Mouse (Mus musculus) kidney, adult 2 months (tissue): ENCODE results near the gene Slc52a3. TPM values are rescaled to one million over a fixed set of nuclear protein-coding genes. Genes with fewer than 3 reads are reported as not detected.

Experiments used
- DNase-seq: peaks from one replicate; pipeline ENCODE4 v3.0.0; 2021
- H3K27ac ChIP-seq: fragments of 200-500 bp; 2 replicates; pipeline ENCODE4 v1.5.1; 2012; ENCODE audit warnings: low read depth, low read length, control low read depth, inconsistent platforms; ENCODE audit not compliant: insufficient read depth
- H3K27me3 ChIP-seq: fragments of 200-500 bp; replicated peaks from 2 replicates; pipeline ENCODE4 v1.6.1; 2012; ENCODE audit warnings: mild to moderate bottlenecking, moderate library complexity, low read length, inconsistent platforms; ENCODE audit not compliant: control insufficient read depth, insufficient read depth
- H3K36me3 ChIP-seq: fragments of 200-500 bp; 2 replicates; pipeline ENCODE4 v1.6.1; 2012; ENCODE audit warnings: mild to moderate bottlenecking, moderate library complexity, low read length, inconsistent platforms; ENCODE audit not compliant: control insufficient read depth, insufficient read depth
- H3K4me1 ChIP-seq: fragments of 200-500 bp; 2 replicates; pipeline ENCODE4 v1.6.1; 2011; ENCODE audit warnings: low read length; ENCODE audit not compliant: control insufficient read depth, insufficient read depth
- H3K4me3 ChIP-seq: fragments of 200-500 bp; 2 replicates; pipeline ENCODE4 v1.5.1; 2011; ENCODE audit warnings: mild to moderate bottlenecking, low read depth, low read length, control low read depth; ENCODE audit not compliant: insufficient read depth
- CTCF ChIP-seq: fragments of 200-500 bp; conservative IDR thresholded peaks from 2 replicates; pipeline ENCODE4 v1.5.1; 2011; ENCODE audit warnings: low read depth, mild to moderate bottlenecking, control low read depth, low read length, moderate library complexity, mixed read lengths; ENCODE audit not compliant: insufficient read depth, insufficient read length
- POLR2A ChIP-seq: fragments of 200-500 bp; IDR thresholded peaks from one replicate; pipeline ENCODE4 v1.6.1; 2011; ENCODE audit warnings: low read depth, low read length, control low read depth
- WGBS: fragments of 180-500 bp; shearing (Covaris S2); methylation state at CpG from one replicate; pipeline ENCODE4 v1.1.7; 2018; 5-methylcytosine and 5-hydroxymethylcytosine counted together
- polyA plus RNA-seq: library from polyadenylated mRNA; depleted of rRNA; stranded (reverse); fragments of >200 nt; gene quantifications from 2 replicates; pipeline ENCODE4 v1.2.3, GENCODE M21; 2012

Slc52a3 gene
- polyA plus RNA-seq, 1 experiment: 17.4 TPM

DNA sequence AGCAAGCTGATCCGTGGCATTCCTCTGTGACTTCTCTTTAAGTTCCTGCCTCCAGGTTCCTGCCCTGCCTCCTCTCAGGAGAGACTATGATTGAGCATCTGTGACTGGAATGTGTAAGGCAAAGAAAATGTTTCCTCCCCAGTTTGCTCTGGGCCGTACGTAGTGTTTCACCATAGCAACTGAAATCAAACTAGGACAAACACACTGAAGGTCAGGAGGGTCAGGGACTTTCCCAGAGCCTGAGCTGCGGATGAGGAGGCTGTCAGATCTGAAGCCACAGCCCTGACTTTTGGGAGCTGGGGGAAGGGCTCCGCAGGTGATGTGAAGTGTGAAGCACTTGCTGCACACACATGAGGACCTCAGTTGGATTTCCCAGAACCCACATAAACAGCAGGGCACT lies 37.0 kb upstream of the Slc52a3 start:
- TF ChIP-seq CTCF: no peak
- no peak for TF ChIP-seq POLR2A
- Histone ChIP-seq H3K27me3 (no peaks in the 10 kb centered on the region), H3K36me3 (no peaks in the 10 kb centered on the region), H3K4me1 (0 out of 2 replicates have a peak, but pooled peaks cover 2% of the 10 kb centered on the region), H3K4me3 (no peak overlapping the region), H3K27ac (no peak overlapping the region)
- WGBS: 39% methylated on average over 5 of the region's 5 CpGs
- no peak for DNase-seq

DNA sequence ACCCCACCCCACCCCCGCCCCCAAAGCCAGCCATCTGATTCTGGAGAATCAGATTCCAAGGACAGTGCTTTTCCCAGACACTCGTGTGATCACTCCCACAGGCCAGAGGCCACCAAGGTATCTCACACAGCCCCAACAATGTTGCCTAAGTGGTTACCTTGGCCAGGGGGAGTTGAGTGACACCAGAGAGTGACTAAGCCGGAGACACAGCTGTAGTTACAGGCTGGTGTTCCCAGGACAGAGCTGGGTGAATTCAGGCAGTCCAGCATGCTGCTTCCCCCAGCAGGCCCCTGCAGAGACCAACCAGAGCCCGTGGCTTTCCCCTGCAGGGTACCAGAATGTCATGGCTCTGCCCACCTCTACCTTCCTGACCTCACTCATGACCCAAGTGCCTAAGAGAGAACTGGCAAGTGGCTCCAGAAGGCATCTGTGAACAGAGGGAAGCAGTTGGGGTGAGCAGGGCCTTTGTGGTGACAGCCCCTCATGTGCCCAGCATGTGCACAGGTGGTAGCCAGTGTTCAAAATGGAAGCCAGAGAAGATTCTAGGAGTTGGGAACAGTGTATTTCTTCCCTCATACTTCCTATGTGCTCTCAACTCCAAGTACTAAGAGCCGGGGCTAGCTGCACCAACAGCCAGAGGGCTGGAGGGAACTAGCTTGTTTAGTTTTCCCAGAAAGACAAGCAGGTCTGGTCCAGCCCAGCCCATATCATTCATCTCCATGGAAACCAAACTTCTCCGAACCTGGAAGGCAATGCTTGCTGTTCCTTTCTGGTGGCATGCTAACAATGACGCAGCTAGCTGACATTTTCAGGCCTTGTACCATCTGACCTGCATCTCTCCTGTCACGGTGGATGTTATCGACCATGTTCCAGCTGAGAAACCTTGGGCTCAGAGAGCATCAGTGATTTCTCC lies 34.8 kb upstream of the Slc52a3 start:
- Histone ChIP-seq H3K4me3 (no peak overlapping the region), H3K4me1 (0 out of 2 replicates have a peak, but pooled peaks cover 2% of the 10 kb centered on the region), H3K27ac (no peak overlapping the region), H3K36me3 (no peaks in the 10 kb centered on the region), H3K27me3 (no peaks in the 10 kb centered on the region)
- no peak for TF ChIP-seq CTCF
- DNase-seq: no peak
- WGBS: 76% methylated on average over 9 of the region's 9 CpGs

DNA sequence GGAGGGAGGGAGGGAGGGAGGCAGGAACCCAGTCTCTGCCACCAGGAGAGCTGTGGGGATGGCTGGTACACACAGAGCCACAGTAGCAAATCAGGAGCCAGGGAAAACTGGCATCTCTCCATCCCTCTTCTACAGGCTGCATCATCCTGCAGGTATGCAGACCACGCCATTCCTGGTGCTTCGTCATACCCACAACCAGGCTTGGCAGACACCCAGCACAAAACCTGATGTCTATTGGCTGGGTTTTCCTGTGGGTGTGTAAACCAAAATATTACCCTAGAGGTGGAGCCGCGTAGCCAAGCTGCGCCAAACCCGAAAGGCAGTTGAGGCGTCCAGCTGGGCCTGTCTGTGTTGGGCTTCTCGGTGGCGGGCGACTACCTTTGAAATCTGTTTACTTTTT lies 33.8 kb upstream of the Slc52a3 start:
- DNase-seq: peak; percentile 87
- Histone ChIP-seq H3K36me3 (no peaks in the 10 kb centered on the region), H3K4me1 (0 out of 2 replicates have a peak, but pooled peaks cover 2% of the 10 kb centered on the region), H3K27me3 (no peaks in the 10 kb centered on the region), H3K27ac (no peak overlapping the region), H3K4me3 (no peak overlapping the region)
- TF ChIP-seq POLR2A (no peak), CTCF (no peak)
- 76% methylated on average over 10 of the region's 10 CpGs for WGBS

DNA sequence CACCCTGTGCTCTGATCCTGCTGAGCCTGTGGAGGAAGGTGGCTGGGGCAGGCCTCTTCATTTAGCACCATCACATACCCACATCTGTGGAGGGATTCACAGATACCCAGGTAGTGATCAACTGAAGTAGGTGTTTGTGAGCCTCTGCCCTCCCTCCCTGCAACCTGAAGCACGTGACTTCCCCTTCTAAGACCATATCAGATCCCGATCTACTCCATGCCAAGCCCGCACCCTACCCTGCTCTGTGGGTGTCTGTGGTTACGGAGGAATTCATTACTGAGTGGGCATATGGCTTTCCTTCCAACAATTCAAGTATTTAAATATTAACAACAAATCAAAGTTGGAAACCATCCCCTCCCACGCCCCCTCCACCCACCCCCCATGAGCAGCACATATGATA lies 33.0 kb upstream of the Slc52a3 start:
- 96% methylated on average over 5 of the region's 5 CpGs for WGBS
- Histone ChIP-seq H3K4me3 (no peak overlapping the region), H3K27ac (no peak overlapping the region), H3K4me1 (0 out of 2 replicates have a peak, but pooled peaks cover 2% of the 10 kb centered on the region), H3K27me3 (no peaks in the 10 kb centered on the region), H3K36me3 (no peaks in the 10 kb centered on the region)
- no peak for DNase-seq
- TF ChIP-seq CTCF (no peak), POLR2A (no peak)

DNA sequence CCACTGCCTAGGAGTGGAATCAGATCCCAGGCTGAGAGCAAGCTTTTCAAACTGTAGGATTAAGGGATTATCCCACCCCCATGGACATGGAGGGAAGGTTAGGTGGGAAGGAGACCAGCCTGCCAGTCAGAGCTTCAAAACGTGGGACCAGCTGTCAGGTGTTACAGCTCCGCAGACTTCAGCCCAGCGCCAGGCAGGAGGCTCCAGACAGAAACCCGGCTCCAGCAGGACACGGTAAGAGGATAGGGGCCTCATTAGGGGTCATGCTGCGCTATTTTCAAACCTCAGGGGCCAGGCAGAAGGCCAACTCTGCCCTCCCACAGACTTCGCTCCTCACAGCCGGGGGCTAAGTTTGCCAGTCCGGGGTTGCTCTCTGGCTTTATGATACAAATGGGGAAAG lies 32.3 kb upstream of the Slc52a3 start:
- no peak for DNase-seq
- no peak overlapping the region for H3K27ac ChIP-seq
- 0 out of 2 replicates have a peak, but pooled peaks cover 2% of the 10 kb centered on the region for H3K4me1 ChIP-seq

DNA sequence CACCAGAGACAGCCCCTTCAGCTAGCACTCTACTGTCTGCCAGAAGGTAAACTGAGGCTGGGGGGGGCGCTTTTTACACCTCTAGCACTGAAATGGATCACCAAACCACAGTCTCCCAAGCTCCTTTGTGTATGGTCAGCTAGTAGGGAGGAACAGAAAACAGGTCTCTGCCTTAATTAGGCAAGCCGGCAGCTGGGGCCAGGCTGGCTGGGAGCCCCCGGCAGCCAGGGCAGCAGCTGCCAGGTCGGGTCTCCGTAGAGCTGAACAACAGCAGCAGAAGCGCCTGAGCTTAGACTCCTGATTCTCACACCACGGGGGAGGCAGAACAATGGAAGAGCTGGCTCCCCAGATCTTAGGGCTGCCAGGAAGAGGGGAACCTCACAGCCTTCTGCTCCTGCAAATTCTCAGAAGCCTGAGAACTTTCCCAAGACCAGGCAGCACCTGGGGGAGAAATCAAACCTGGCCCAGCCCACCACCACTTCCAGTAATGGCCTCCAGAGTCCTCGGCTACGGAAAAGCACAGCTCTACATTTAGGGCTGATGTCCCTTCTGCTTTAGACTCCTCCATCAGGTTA lies 29.0 kb upstream of the Slc52a3 start:
- H3K4me3 ChIP-seq: no peak overlapping the region
- no peak overlapping the region for H3K27ac ChIP-seq
- DNase-seq: no peak
- H3K36me3 ChIP-seq: no peaks in the 10 kb centered on the region
- TF ChIP-seq CTCF: no peak
- no peak for TF ChIP-seq POLR2A
- H3K4me1 ChIP-seq: 0 out of 2 replicates have a peak, but pooled peaks cover 6% of the 10 kb centered on the region
- H3K27me3 ChIP-seq: no peaks in the 10 kb centered on the region
- WGBS: 59% methylated on average over 9 of the region's 9 CpGs

More for the DNA sequence above, 32.3 kb upstream of the Slc52a3 start:
- Histone ChIP-seq H3K4me3 (no peak overlapping the region), H3K27me3 (no peaks in the 10 kb centered on the region), H3K36me3 (no peaks in the 10 kb centered on the region)
- TF ChIP-seq POLR2A: no peak
- TF ChIP-seq CTCF: no peak
- 48% methylated on average over 9 of the region's 9 CpGs for WGBS

DNA sequence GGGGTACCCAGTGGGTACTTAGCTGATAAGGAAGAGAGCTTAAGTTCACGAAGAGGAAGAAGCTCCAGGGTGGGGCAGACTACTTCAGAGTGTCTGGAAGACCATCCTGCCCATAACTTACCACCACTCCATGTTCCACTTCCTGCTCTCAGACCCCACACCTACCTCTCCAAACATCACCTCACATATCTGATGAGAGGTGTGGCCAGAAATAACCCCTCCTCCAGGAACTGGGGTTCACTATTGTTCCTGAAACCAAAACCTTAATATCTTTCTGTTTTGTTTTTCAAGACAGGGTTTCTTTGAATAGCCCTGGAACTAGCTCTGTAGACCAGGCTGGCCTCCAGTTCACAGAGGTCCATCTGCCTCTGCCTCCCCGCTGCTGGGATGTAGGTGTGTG lies 28.5 kb upstream of the Slc52a3 start:
- TF ChIP-seq CTCF (no peak), POLR2A (no peak)
- Histone ChIP-seq H3K4me1 (0 out of 2 replicates have a peak, but pooled peaks cover 6% of the 10 kb centered on the region), H3K27ac (peak overlapping the region; percentile 37; the same call in 1 of the 2 replicates), H3K27me3 (no peaks in the 10 kb centered on the region), H3K4me3 (no peak overlapping the region), H3K36me3 (no peaks in the 10 kb centered on the region)
- DNase-seq: no peak
- 80% methylated on average over 2 of the region's 2 CpGs for WGBS
